Mouse (Mus musculus) intestine, postnatal 0 days (tissue): Measurements from ENCODE around the gene Arpc5. TPM values are rescaled to one million over a fixed set of nuclear protein-coding genes. Genes with fewer than 3 reads are reported as not detected.

Experiments
- ATAC-seq: fragments of 200-750 bp; cut with Nextera tagmentation; 2 replicates; pipeline ENCODE4 v1.8.0; 2017; ENCODE audit warnings: mild to moderate bottlenecking, moderate TSS enrichment, moderate library complexity
- H3K27ac ChIP-seq: fragments of 300-500 bp; sonication (generic); 2 replicates; pipeline ENCODE4 v1.5.1; 2014; ENCODE audit warnings: mild to moderate bottlenecking, low read depth, low read length, moderate library complexity
- H3K27me3 ChIP-seq: fragments of 300-500 bp; sonication (generic); replicated peaks from 2 replicates; pipeline ENCODE4 v1.6.1; 2014; ENCODE audit warnings: low read length, mixed read lengths; ENCODE audit not compliant: control insufficient read depth, insufficient read depth
- H3K36me3 ChIP-seq: fragments of 300-500 bp; sonication (generic); 2 replicates; pipeline ENCODE4 v1.6.1; 2014; ENCODE audit warnings: mild to moderate bottlenecking, moderate library complexity; ENCODE audit not compliant: control insufficient read depth, insufficient read depth
- H3K4me1 ChIP-seq: fragments of 300-500 bp; sonication (generic); replicated peaks from 2 replicates; pipeline ENCODE4 v1.6.1; 2014; ENCODE audit warnings: antibody characterized with exemption, low read length, mixed read lengths; ENCODE audit not compliant: control insufficient read depth, insufficient read depth
- H3K4me2 ChIP-seq: fragments of 300-500 bp; sonication (generic); replicated peaks from 2 replicates; pipeline ENCODE4 v1.6.1; 2014; ENCODE audit warnings: low read depth, mild to moderate bottlenecking, moderate library complexity
- H3K4me3 ChIP-seq: fragments of 300-500 bp; sonication (generic); 2 replicates; pipeline ENCODE4 v1.5.1; 2014; ENCODE audit warnings: low read depth, low read length
- H3K9ac ChIP-seq: fragments of 300-500 bp; sonication (generic); 2 replicates; pipeline ENCODE4 v1.6.1; 2014; ENCODE audit warnings: mild to moderate bottlenecking, low read depth, low read length
- H3K9me3 ChIP-seq: fragments of 300-500 bp; sonication (generic); 2 replicates; pipeline ENCODE4 v1.6.1; 2016; ENCODE audit warnings: mixed run types; ENCODE audit not compliant: control insufficient read depth
- CTCF ChIP-seq: sonication (generic); IDR thresholded peaks from 2 replicates; pipeline ENCODE4 v1.5.1; 2016; ENCODE audit warnings: low read depth, mild to moderate bottlenecking, control low read depth, antibody characterized with exemption, moderate library complexity
- WGBS: fragments of 180-500 bp; shearing (Covaris S2); extraction: QIAGEN DNeasy Blood & Tissue Kit; methylation state at CpG from one replicate; pipeline ENCODE4 v1.1.7; 2014; 5-methylcytosine and 5-hydroxymethylcytosine counted together
- polyA plus RNA-seq: library from polyadenylated mRNA; unstranded; fragments of >200 nt; fragmentation: Nextera tagmentation; extraction: Ambion mirVana; gene quantifications from 2 replicates; pipeline ENCODE4 v1.2.1, GENCODE M21; 2015

The Arpc5 gene
- polyA plus RNA-seq, 1 experiment from 2014 or later = 468 TPM

DNA sequence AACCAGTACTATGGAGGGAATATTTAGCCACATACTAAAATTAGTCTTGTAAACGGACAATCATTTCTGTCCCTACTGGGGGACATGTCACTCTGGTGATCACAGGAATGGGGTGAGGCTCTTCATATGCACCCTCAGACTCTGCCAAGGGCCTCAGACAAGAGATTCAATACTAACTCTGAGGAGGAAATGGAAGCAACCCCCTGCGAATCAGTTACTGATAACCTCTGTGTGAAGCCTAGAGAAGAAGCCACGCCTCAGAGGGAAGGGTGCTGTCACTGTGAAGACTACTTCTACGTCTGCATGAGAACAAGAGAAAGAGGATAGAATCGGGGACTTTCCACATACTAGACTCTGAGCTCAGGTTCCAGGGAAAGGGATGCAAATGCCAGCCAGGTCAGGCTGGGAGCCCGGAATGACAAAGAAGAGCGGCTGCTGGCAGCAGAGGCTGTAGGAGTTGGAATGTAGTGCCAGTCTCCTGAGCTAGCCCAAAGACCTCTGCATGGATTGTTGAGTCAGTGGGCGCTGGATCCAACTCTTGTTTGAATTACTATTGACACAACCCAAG, 29.4 kb downstream of the Arpc5 start:
- no peak for TF ChIP-seq CTCF
- WGBS = 57% methylated on average over 8 of the region's 8 CpGs
- Histone ChIP-seq H3K4me2 (no peak overlapping the region), H3K9me3 (no peaks in the 10 kb centered on the region), H3K4me1 (peaks cover 8% of the 10 kb centered on the region; the same call in 1 of the 2 replicates), H3K27ac (no peak overlapping the region), H3K9ac (no peak overlapping the region), H3K36me3 (no peaks in the 10 kb centered on the region), H3K4me3 (no peak overlapping the region), H3K27me3 (no peaks in the 10 kb centered on the region)
- no peak for ATAC-seq

DNA sequence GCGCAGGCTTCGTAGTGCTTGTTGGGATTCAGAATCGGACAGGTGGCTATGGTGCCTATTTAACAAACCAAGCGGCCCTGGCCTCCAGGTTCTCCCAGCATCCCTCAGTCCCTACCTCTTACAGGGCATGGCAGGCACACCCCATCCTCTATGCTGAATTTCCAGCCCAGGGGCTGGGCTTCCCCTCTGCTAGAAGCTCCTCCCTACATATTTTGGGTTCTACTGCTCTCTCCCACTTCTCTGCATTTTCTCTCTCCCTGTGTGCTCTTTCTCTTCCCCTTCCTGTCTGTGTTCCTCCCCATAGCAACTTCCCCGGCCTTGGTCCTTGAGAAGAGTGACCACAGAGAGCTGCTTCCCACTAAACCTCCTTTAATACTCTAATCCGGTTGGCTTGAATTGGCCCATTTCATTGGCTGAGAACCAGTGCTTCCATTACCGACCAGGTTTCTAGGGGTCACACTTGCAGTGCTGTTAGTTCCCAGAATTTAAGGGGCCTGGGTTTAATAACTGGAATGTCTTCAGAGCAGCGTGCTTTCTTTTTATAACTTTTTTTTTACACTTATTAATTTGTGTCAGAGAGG, 30.4 kb downstream of the Arpc5 start:
- 83% methylated on average over 8 of the region's 8 CpGs for WGBS
- Histone ChIP-seq H3K27me3 (no peaks in the 10 kb centered on the region), H3K4me3 (no peak overlapping the region), H3K4me2 (no peak overlapping the region), H3K4me1 (peaks cover 8% of the 10 kb centered on the region; the same call in 1 of the 2 replicates), H3K9me3 (no peaks in the 10 kb centered on the region), H3K27ac (no peak overlapping the region), H3K36me3 (no peaks in the 10 kb centered on the region), H3K9ac (no peak overlapping the region)
- no peak for TF ChIP-seq CTCF
- ATAC-seq = no peak

DNA sequence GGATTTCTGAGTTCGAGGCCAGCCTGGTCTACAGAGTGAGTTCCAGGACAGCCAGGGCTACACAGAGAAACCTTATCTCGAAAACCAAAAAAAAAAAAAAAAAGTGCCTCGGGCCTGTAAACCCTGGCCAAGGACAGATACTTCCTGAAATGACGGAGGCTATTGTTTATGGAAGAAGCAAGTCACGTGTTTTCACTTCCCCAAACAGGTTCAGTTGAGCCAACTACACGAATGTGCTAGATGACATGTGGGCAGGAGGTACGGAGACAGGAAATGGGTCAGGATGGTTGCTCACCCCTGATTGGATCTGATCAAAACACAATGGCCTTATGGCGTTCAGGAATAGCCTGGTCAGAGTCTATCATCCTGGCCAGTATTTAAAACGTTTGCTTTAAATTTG, 31.8 kb downstream of the Arpc5 start:
- Histone ChIP-seq H3K9me3 (no peaks in the 10 kb centered on the region), H3K4me3 (no peak overlapping the region), H3K27me3 (no peaks in the 10 kb centered on the region), H3K27ac (peak overlapping the region; percentile 15; the same call in 1 of the 2 replicates), H3K4me1 (peaks cover 8% of the 10 kb centered on the region; the same call in 1 of the 2 replicates), H3K9ac (no peak overlapping the region), H3K36me3 (no peaks in the 10 kb centered on the region), H3K4me2 (no peak overlapping the region)
- ATAC-seq = no peak
- 51% methylated on average over 9 of the region's 9 CpGs for WGBS
- TF ChIP-seq CTCF = no peak

DNA sequence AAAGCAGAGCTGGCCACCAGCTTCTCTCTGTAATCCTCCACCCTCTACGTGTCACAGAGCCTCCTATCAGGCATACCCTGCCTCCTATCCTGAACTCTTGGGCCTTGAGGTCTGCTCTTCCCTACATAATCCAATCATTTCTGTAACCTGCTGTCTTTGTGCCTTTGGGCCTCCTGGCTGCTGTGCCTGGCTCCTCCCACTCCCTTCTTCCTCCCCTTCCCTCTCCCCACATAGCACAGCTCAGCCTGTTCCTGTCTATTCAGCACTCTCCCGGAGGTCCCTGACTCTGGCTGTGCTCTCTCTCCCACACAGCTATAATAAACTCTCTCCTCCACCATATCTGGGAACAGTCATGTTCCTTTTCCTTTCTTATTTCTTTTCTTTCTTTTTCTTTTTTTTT, 33.6 kb downstream of the Arpc5 start, which contains the start of gene Ncf2:
Gene Ncf2, plus strand, starts transcription at position 298 of the 400 bp plus-strand sequence.
- no peak for ATAC-seq
- Histone ChIP-seq H3K36me3 (no peaks in the 10 kb centered on the region), H3K27ac (no peak within 1 kb of the TSS), H3K4me1 (peaks cover 8% of the 10 kb centered on the region; the same call in 1 of the 2 replicates), H3K4me3 (no peak within 1 kb of the TSS), H3K27me3 (no peaks in the 10 kb centered on the region), H3K4me2 (no peak within 1 kb of the TSS), H3K9ac (no peak within 1 kb of the TSS), H3K9me3 (no peaks in the 10 kb centered on the region)
- 23% methylated on average over 2 of the region's 2 CpGs for WGBS
- no peak for TF ChIP-seq CTCF

DNA sequence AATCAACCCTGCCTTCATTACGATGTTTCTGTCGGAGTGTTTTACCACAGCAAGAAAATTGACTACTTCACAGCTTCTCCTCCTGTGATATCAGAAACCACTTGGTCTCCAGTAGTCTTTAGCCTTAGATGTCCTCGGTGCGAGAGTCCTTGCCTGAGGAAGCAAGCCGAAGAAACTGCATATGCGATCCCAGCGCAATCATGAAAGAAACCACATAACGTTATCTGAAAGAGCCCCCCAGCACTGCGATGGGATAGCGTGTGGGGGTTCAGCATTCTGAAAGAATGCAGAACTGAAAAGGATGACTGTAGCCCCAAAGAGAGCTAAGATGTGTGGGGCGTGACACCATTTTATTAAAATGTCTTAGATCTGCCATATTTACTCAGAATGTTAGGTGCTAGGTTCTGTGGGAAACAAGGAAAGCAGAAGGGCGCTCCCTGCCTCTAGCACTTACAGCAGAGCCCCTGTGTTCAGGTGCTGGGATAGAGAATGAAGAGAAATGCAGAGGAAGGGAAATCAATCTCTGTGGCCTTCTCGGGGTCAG, 34.4 kb downstream of the Arpc5 start:
- Histone ChIP-seq H3K4me3 (no peak overlapping the region), H3K4me1 (peaks cover 8% of the 10 kb centered on the region; the same call in 1 of the 2 replicates), H3K4me2 (no peak overlapping the region), H3K36me3 (no peaks in the 10 kb centered on the region), H3K27ac (no peak overlapping the region), H3K9me3 (no peaks in the 10 kb centered on the region), H3K27me3 (no peaks in the 10 kb centered on the region), H3K9ac (no peak overlapping the region)
- 91% methylated on average over 13 of the region's 13 CpGs for WGBS
- no peak for ATAC-seq
- TF ChIP-seq CTCF = no peak

DNA sequence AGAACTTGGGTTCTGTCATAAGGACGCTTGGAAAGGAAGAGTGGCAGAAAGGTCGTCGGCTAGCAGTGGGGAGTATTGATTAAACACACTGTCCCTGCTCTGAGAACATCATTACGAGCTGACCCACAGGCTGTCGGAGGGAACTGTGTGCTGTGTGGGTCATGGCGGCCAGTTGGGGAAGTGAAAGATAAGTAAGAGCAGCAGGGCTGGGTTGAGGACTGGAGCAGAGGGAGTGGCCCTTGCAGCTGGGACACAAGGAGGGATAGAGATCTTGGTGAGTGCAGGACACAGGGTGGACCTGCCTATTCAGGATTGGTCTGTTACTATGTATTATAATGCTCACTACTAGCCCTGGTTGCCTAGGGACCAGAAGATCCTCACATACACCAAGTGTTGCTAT, 38.6 kb downstream of the Arpc5 start:
- Histone ChIP-seq H3K9ac (no peak overlapping the region), H3K27me3 (no peaks in the 10 kb centered on the region), H3K4me2 (no peak overlapping the region), H3K9me3 (no peaks in the 10 kb centered on the region), H3K27ac (no peak overlapping the region), H3K4me1 (peaks cover 3% of the 10 kb centered on the region; the same call in 1 of the 2 replicates), H3K36me3 (no peaks in the 10 kb centered on the region), H3K4me3 (no peak overlapping the region)
- no peak for TF ChIP-seq CTCF
- WGBS = 64% methylated on average over 6 of the region's 6 CpGs
- no peak for ATAC-seq
